Mouse (Mus musculus): Measurements from ENCODE around the gene Chaf1a. TPM values are rescaled to one million over a fixed set of nuclear protein-coding genes. Genes with fewer than 3 reads are reported as not detected.
A peak's percentile ranks its signal among the peaks of the same experiment; 100 is the strongest.

Chaf1a gene
- polyA plus RNA-seq, 1 experiment from 2014 or later, result 10.8 TPM

- Histone ChIP-seq H3K4me3 (no peak overlapping the region), H3K27me3 (no peaks in the 10 kb centered on the region), H3K4me2 (replicated peaks) (no peak overlapping the region), H3K4me1 (peaks cover 12% of the 10 kb centered on the region), H3K9ac (replicated peaks) (no peak overlapping the region), H3K9me3 (no peaks in the 10 kb centered on the region), H3K27ac (replicated peaks) (0 out of 2 replicates have a peak overlapping the region, but pooled peaks have one; percentile 5), H3K36me3 (peaks cover 23% of the 10 kb centered on the region)
- ATAC-seq (replicated peaks), result no peak
- WGBS, result 59% methylated on average over 2 of the region's 2 CpGs
Observed at GRCm38 (mm10) chr17:56022131-56022988, 17.9 kb upstream of the Chaf1a start.

GRCm38 (mm10) chr17:56022989-56023290 is 17.3 kb upstream of the Chaf1a start:
- Histone ChIP-seq H3K4me2 (replicated peaks) (no peak overlapping the region), H3K9ac (replicated peaks) (no peak overlapping the region), H3K4me3 (no peak overlapping the region), H3K27me3 (no peaks in the 10 kb centered on the region), H3K9me3 (no peaks in the 10 kb centered on the region), H3K27ac (replicated peaks) (0 out of 2 replicates have a peak overlapping the region, but pooled peaks have one; percentile 5), H3K4me1 (peaks cover 12% of the 10 kb centered on the region), H3K36me3 (peaks cover 17% of the 10 kb centered on the region)
- ATAC-seq (replicated peaks), result no peak
- 87% methylated on average over 4 of the region's 4 CpGs for WGBS

- peaks cover 12% of the 10 kb centered on the region for H3K4me1 ChIP-seq
Observed at GRCm38 (mm10) chr17:56023386-56023785, 16.9 kb upstream of the Chaf1a start.

GRCm38 (mm10) chr17:56024476-56024875 is 15.8 kb upstream of the Chaf1a start:
- 82% methylated on average over 2 of the region's 2 CpGs for WGBS
- Histone ChIP-seq H3K4me2 (replicated peaks) (no peak overlapping the region), H3K4me3 (no peak overlapping the region), H3K27ac (replicated peaks) (no peak overlapping the region), H3K9me3 (no peaks in the 10 kb centered on the region), H3K9ac (replicated peaks) (no peak overlapping the region), H3K4me1 (peaks cover 12% of the 10 kb centered on the region), H3K36me3 (peaks cover 7% of the 10 kb centered on the region), H3K27me3 (no peaks in the 10 kb centered on the region)
- ATAC-seq (replicated peaks), result no peak

More at GRCm38 (mm10) chr17:56023386-56023785, 16.9 kb upstream of the Chaf1a start:
- Histone ChIP-seq H3K4me3 (no peak overlapping the region), H3K4me2 (replicated peaks) (no peak overlapping the region), H3K27ac (replicated peaks) (no peak overlapping the region), H3K27me3 (no peaks in the 10 kb centered on the region), H3K36me3 (peaks cover 13% of the 10 kb centered on the region), H3K9me3 (no peaks in the 10 kb centered on the region), H3K9ac (replicated peaks) (no peak overlapping the region)
- 82% methylated on average over 5 of the region's 5 CpGs for WGBS
- no peak for ATAC-seq (replicated peaks)

DNA sequence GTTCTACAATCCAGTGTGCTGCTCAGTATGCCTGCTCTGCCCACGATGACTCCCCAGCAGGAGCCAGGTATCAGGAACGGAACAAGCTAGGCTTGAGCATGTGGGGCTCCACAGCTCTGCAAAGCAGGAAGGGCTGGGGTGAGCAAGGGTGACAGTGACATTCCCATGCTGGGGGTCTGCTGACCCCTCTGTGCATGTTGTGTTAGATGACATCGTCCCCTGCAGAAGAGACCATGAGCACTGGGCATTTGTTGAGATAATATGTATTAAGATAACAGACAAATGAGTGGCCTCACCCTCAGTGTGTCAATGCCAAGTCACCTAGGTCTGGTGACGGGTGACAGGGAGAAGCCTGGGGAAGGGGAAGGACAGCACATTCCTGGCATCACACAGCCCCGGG is 15.3 kb upstream of the Chaf1a start:
- Histone ChIP-seq H3K9me3 (no peaks in the 10 kb centered on the region), H3K4me1 (peaks cover 12% of the 10 kb centered on the region), H3K27me3 (no peaks in the 10 kb centered on the region), H3K4me3 (no peak overlapping the region), H3K27ac (replicated peaks) (no peak overlapping the region), H3K9ac (replicated peaks) (no peak overlapping the region), H3K4me2 (replicated peaks) (no peak overlapping the region), H3K36me3 (peaks cover 4% of the 10 kb centered on the region; the same call in 1 of the 2 replicates)
- WGBS, result 78% methylated on average over 5 of the region's 5 CpGs
- ATAC-seq (replicated peaks), result no peak

DNA sequence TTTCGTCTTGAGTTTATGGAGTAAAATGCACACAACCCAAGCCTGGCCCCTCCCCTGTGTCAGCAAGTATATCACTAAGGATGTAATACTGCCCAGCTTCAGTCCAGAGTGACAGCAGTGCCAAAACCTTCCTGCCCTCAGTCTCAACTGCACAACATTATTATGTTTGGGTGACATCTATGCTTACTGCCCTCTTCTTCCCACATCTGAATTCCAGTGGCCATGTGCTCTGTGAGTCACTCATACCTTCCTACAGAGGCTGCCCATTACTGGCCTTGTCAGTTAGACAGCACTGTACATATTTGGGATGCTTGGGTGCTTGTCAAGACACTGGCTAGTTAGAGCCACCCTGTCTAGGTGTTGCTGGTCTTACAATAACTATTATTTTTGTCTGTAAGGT is 13.9 kb upstream of the Chaf1a start:
- 88% methylated on average over 1 of the region's 1 CpGs for WGBS
- peaks cover 12% of the 10 kb centered on the region for H3K4me1 ChIP-seq
- H3K27me3 ChIP-seq, result no peaks in the 10 kb centered on the region
- no peaks in the 10 kb centered on the region for H3K9me3 ChIP-seq
- no peak overlapping the region for H3K4me3 ChIP-seq
- H3K36me3 ChIP-seq, result peaks cover 4% of the 10 kb centered on the region; the same call in 1 of the 2 replicates
- ATAC-seq (replicated peaks), result no peak
- H3K27ac ChIP-seq (replicated peaks), result no peak overlapping the region
- H3K9ac ChIP-seq (replicated peaks), result no peak overlapping the region
- H3K4me2 ChIP-seq (replicated peaks), result no peak overlapping the region

GRCm38 (mm10) chr17:56026881-56027280 is 13.4 kb upstream of the Chaf1a start:
- H3K9ac ChIP-seq (replicated peaks), result no peak overlapping the region
- no peaks in the 10 kb centered on the region for H3K27me3 ChIP-seq
- H3K4me2 ChIP-seq (replicated peaks), result no peak overlapping the region
- peaks cover 9% of the 10 kb centered on the region for H3K4me1 ChIP-seq
- no peak overlapping the region for H3K4me3 ChIP-seq
- ATAC-seq (replicated peaks), result no peak
- WGBS, result 74% methylated on average over 1 of the region's 1 CpGs
- H3K9me3 ChIP-seq, result no peaks in the 10 kb centered on the region
- no peak overlapping the region for H3K27ac ChIP-seq (replicated peaks)
- H3K36me3 ChIP-seq, result peaks cover 4% of the 10 kb centered on the region; the same call in 1 of the 2 replicates

GRCm38 (mm10) chr17:56027801-56028441 is 12.3 kb upstream of the Chaf1a start:
- Histone ChIP-seq H3K36me3 (peaks cover 4% of the 10 kb centered on the region; the same call in 1 of the 2 replicates), H3K4me2 (replicated peaks) (no peak overlapping the region)
- WGBS, result 88% methylated on average over 5 of the region's 5 CpGs

DNA sequence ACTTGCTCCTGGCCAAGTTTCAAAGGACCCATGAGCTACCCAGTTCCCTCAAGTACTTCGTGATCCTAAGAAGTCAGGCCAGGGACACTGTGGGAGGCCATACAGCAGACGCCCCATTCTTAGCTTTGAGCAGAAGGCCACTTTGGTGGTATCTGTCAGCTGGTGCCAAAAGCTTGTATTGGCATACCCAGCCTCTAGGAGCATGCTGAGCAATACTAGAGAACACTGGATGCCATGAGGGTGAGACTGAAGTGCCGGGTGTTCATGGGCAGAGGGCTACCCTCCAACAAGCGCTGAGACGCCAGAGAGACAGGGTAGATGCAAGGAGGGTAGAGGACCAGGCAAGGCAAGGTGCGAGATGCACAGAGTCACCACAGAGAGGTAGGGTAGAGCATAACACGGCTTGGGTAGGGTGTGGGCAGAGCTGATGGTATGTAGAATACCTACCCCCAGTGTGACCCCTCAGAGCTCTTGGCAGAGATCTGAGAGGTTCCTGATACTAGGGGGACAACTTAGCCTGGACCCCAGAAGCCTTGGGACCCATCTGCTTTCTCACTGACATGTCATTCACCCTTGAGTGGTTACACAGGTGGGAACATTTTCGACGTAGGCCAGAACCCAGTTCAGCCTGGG is 9.9 kb upstream of the Chaf1a start:
- ATAC-seq (replicated peaks), result no peak
- H3K4me3 ChIP-seq, result no peak overlapping the region
- H3K4me1 ChIP-seq, result peaks cover 17% of the 10 kb centered on the region
- no peaks in the 10 kb centered on the region for H3K27me3 ChIP-seq
- no peaks in the 10 kb centered on the region for H3K9me3 ChIP-seq
- H3K4me2 ChIP-seq (replicated peaks), result no peak overlapping the region
- H3K27ac ChIP-seq (replicated peaks), result no peak overlapping the region
- H3K9ac ChIP-seq (replicated peaks), result no peak overlapping the region
- WGBS, result 88% methylated on average over 9 of the region's 9 CpGs
- peaks cover 16% of the 10 kb centered on the region for H3K36me3 ChIP-seq

More at GRCm38 (mm10) chr17:56027801-56028441, 12.3 kb upstream of the Chaf1a start:
- H3K27ac ChIP-seq (replicated peaks), result no peak overlapping the region
- H3K9me3 ChIP-seq, result no peaks in the 10 kb centered on the region
- H3K27me3 ChIP-seq, result no peaks in the 10 kb centered on the region
- no peak overlapping the region for H3K4me3 ChIP-seq
- ATAC-seq (replicated peaks), result no peak
- peaks cover 7% of the 10 kb centered on the region; the same call in 1 of the 2 replicates for H3K4me1 ChIP-seq
- no peak overlapping the region for H3K9ac ChIP-seq (replicated peaks)

GRCm38 (mm10) chr17:56030919-56031318 is 9.3 kb upstream of the Chaf1a start:
- H3K27ac ChIP-seq (replicated peaks), result no peak overlapping the region
- H3K9ac ChIP-seq (replicated peaks), result no peak overlapping the region
- peaks cover 16% of the 10 kb centered on the region for H3K36me3 ChIP-seq
- no peak overlapping the region for H3K4me2 ChIP-seq (replicated peaks)
- ATAC-seq (replicated peaks), result no peak
- WGBS, result 76% methylated on average over 5 of the region's 5 CpGs
- peaks cover 23% of the 10 kb centered on the region for H3K4me1 ChIP-seq
- H3K4me3 ChIP-seq, result no peak overlapping the region
- no peaks in the 10 kb centered on the region for H3K27me3 ChIP-seq
- no peaks in the 10 kb centered on the region for H3K9me3 ChIP-seq

- peaks cover 16% of the 10 kb centered on the region for H3K36me3 ChIP-seq
- no peaks in the 10 kb centered on the region for H3K9me3 ChIP-seq
- no peak overlapping the region for H3K27ac ChIP-seq (replicated peaks)
- no peak for ATAC-seq (replicated peaks)
- no peaks in the 10 kb centered on the region for H3K27me3 ChIP-seq
- no peak overlapping the region for H3K4me3 ChIP-seq
- H3K9ac ChIP-seq (replicated peaks), result no peak overlapping the region
- no peak overlapping the region for H3K4me2 ChIP-seq (replicated peaks)
- peaks cover 24% of the 10 kb centered on the region for H3K4me1 ChIP-seq
- 91% methylated on average over 7 of the region's 7 CpGs for WGBS
Observed at GRCm38 (mm10) chr17:56031431-56031830, 8.8 kb upstream of the Chaf1a start.

DNA sequence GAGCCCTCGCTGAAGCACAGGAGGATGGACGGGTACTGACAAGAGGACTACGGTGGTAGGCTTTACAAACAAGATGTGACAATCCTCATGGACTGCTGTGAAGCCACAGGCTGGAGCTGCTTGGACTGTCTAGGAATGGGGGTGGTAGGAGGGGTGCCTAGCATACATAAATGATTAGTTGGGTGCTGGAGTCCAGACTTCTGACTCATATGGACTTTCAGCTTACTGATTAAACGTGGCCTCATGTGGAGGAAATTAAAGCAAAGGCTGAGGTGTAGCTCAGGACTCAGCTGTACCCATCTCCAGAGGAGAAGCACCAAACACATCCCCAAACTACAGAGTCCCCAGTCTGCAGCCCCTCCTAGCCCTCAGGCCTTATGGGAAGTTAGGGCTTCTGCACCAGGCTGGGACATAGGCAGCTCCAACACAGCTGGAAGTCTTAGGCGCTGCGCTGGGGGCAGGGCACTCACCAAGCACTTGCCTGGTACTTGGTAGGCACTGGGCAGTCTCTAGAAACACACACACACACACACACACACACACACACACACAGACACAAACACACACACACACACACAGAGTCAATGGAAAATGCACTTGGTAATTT is 8.0 kb upstream of the Chaf1a start:
- no peak for ATAC-seq (replicated peaks)
- H3K36me3 ChIP-seq, result peaks cover 16% of the 10 kb centered on the region
- WGBS, result 79% methylated on average over 6 of the region's 6 CpGs

More for the DNA sequence above, 8.0 kb upstream of the Chaf1a start:
- no peak overlapping the region for H3K4me2 ChIP-seq (replicated peaks)
- H3K4me3 ChIP-seq, result no peak overlapping the region
- peaks cover 29% of the 10 kb centered on the region for H3K4me1 ChIP-seq
- no peaks in the 10 kb centered on the region for H3K27me3 ChIP-seq
- H3K27ac ChIP-seq (replicated peaks), result no peak overlapping the region
- H3K9me3 ChIP-seq, result no peaks in the 10 kb centered on the region
- H3K9ac ChIP-seq (replicated peaks), result no peak overlapping the region
